Mouse (Mus musculus) forebrain, embryonic 16.5 days (tissue): Measurements from ENCODE around the gene A730061H03Rik. TPM values are rescaled to one million over a fixed set of nuclear protein-coding genes. Genes with fewer than 3 reads are reported as not detected.

ENCODE experiments used
- ATAC-seq: fragments of 200-750 bp; cut with Nextera tagmentation; 2 replicates; pipeline ENCODE4 v1.8.0; 2017; ENCODE audit warnings: mild to moderate bottlenecking, moderate library complexity
- H3K27ac ChIP-seq: fragments of 300-500 bp; sonication (generic); 2 replicates; pipeline ENCODE4 v1.5.1; 2014; ENCODE audit warnings: low read length, control low read depth
- H3K27me3 ChIP-seq: fragments of 300-500 bp; sonication (generic); replicated peaks from 2 replicates; pipeline ENCODE4 v1.6.1; 2014; ENCODE audit warnings: low read length; ENCODE audit not compliant: control insufficient read depth, insufficient read depth
- H3K36me3 ChIP-seq: fragments of 300-500 bp; sonication (generic); 2 replicates; pipeline ENCODE4 v1.6.1; 2014; ENCODE audit not compliant: control insufficient read depth, insufficient read depth
- H3K4me1 ChIP-seq: fragments of 300-500 bp; sonication (generic); replicated peaks from 2 replicates; pipeline ENCODE4 v1.6.1; 2014; ENCODE audit warnings: low read length; ENCODE audit not compliant: control insufficient read depth, insufficient read depth
- H3K4me2 ChIP-seq: fragments of 300-500 bp; sonication (generic); 2 replicates; pipeline ENCODE4 v1.6.1; 2014; ENCODE audit warnings: mild to moderate bottlenecking, low read length, control low read depth
- H3K4me3 ChIP-seq: fragments of 300-500 bp; sonication (generic); replicated peaks from 2 replicates; pipeline ENCODE4 v1.5.1; 2014; ENCODE audit warnings: mild to moderate bottlenecking, low read length, control low read depth
- H3K9ac ChIP-seq: fragments of 300-500 bp; sonication (generic); replicated peaks from 2 replicates; pipeline ENCODE4 v1.6.1; 2014; ENCODE audit warnings: low read depth, low read length, control low read depth
- H3K9me3 ChIP-seq: fragments of 300-500 bp; sonication (generic); 2 replicates; pipeline ENCODE4 v1.6.1; 2016; ENCODE audit warnings: low read length; ENCODE audit not compliant: control insufficient read depth
- WGBS: fragments of 180-500 bp; shearing (Covaris S2); extraction: QIAGEN DNeasy Blood & Tissue Kit; methylation state at CpG from one replicate; pipeline ENCODE4 v1.1.7; 2014; 5-methylcytosine and 5-hydroxymethylcytosine counted together
- polyA plus RNA-seq: library from polyadenylated mRNA; unstranded; fragments of >200 nt; fragmentation: Nextera tagmentation; extraction: Ambion mirVana; gene quantifications from 2 replicates; pipeline ENCODE4 v1.2.1, GENCODE M21; 2015

The A730061H03Rik gene
- polyA plus RNA-seq, 1 experiment from 2014 or later: 0.63 TPM

GRCm38 (mm10) chr14:55596036-55596690 is 36.0 kb upstream of the A730061H03Rik start:
- no peaks in the 10 kb centered on the region for H3K9me3 ChIP-seq
- WGBS: 80% methylated on average over 13 of the region's 13 CpGs
- ATAC-seq: no peak
- no peak overlapping the region for H3K4me2 ChIP-seq
- no peak overlapping the region for H3K9ac ChIP-seq
- H3K4me1 ChIP-seq: peaks cover 19% of the 10 kb centered on the region
- H3K4me3 ChIP-seq: no peak overlapping the region
- H3K27me3 ChIP-seq: no peaks in the 10 kb centered on the region
- H3K27ac ChIP-seq: no peak overlapping the region
- peaks cover 31% of the 10 kb centered on the region for H3K36me3 ChIP-seq

- Histone ChIP-seq H3K27me3 (no peaks in the 10 kb centered on the region), H3K4me3 (peak overlapping the region; percentile 95), H3K4me1 (peaks cover 27% of the 10 kb centered on the region), H3K36me3 (peaks cover 19% of the 10 kb centered on the region), H3K9me3 (no peaks in the 10 kb centered on the region), H3K9ac (peak overlapping the region; percentile 90), H3K27ac (no peak overlapping the region), H3K4me2 (peak overlapping the region; percentile 91)
- 8% methylated on average over 16 of the region's 16 CpGs for WGBS
- no peak for ATAC-seq
Measured at GRCm38 (mm10) chr14:55592226-55592625, 32.0 kb upstream of the A730061H03Rik start.

GRCm38 (mm10) chr14:55591331-55591891 is 31.2 kb upstream of the A730061H03Rik start, which contains the start of gene Rnf31:
Gene Rnf31, plus strand, starts transcription at chr14:55591708.
- Histone ChIP-seq H3K4me1 (peaks cover 27% of the 10 kb centered on the region), H3K9ac (peak within 1 kb of the TSS; percentile 90), H3K36me3 (peaks cover 14% of the 10 kb centered on the region), H3K27me3 (no peaks in the 10 kb centered on the region), H3K9me3 (no peaks in the 10 kb centered on the region), H3K27ac (peak within 1 kb of the TSS; percentile 96), H3K4me3 (peak within 1 kb of the TSS; percentile 95), H3K4me2 (peak within 1 kb of the TSS; percentile 91)
- ATAC-seq: peak; percentile 90
- WGBS: 0% methylated on average over 33 of the region's 33 CpGs

GRCm38 (mm10) chr14:55590748-55591330 is 30.6 kb upstream of the A730061H03Rik start, which contains the start of gene Psme2:
Gene Psme2, minus strand, starts transcription at chr14:55591113.
- ATAC-seq: peak; percentile 96
- Histone ChIP-seq H3K27me3 (no peaks in the 10 kb centered on the region), H3K27ac (peak within 1 kb of the TSS; percentile 96), H3K4me1 (peaks cover 27% of the 10 kb centered on the region), H3K4me3 (peak within 1 kb of the TSS; percentile 95), H3K4me2 (peak within 1 kb of the TSS; percentile 91), H3K9ac (peak within 1 kb of the TSS; percentile 90), H3K36me3 (peaks cover 8% of the 10 kb centered on the region), H3K9me3 (no peaks in the 10 kb centered on the region)
- WGBS: under 1% methylated on average over 22 of the region's 22 CpGs

- H3K27ac ChIP-seq: peak overlapping the region; percentile 96; the same call in 1 of the 2 replicates
- ATAC-seq: no peak
- H3K36me3 ChIP-seq: peaks cover 2% of the 10 kb centered on the region; the same call in 1 of the 2 replicates
- H3K4me3 ChIP-seq: peak overlapping the region; percentile 95
- H3K27me3 ChIP-seq: no peaks in the 10 kb centered on the region
- H3K9me3 ChIP-seq: no peaks in the 10 kb centered on the region
- peaks cover 31% of the 10 kb centered on the region for H3K4me1 ChIP-seq
- 89% methylated on average over 11 of the region's 11 CpGs for WGBS
- peak overlapping the region; percentile 90 for H3K9ac ChIP-seq
- H3K4me2 ChIP-seq: peak overlapping the region; percentile 91
Measured at GRCm38 (mm10) chr14:55589771-55590448, 29.7 kb upstream of the A730061H03Rik start.

- H3K4me1 ChIP-seq: peaks cover 37% of the 10 kb centered on the region
- H3K4me2 ChIP-seq: no peak overlapping the region
- no peak for ATAC-seq
- H3K4me3 ChIP-seq: no peak overlapping the region
- 94% methylated on average over 5 of the region's 5 CpGs for WGBS
- peaks cover 2% of the 10 kb centered on the region; the same call in 1 of the 2 replicates for H3K36me3 ChIP-seq
- H3K9me3 ChIP-seq: no peaks in the 10 kb centered on the region
- no peak overlapping the region for H3K27ac ChIP-seq
- H3K27me3 ChIP-seq: no peaks in the 10 kb centered on the region
- no peak overlapping the region for H3K9ac ChIP-seq
Measured at GRCm38 (mm10) chr14:55589271-55589670, 29.1 kb upstream of the A730061H03Rik start.

GRCm38 (mm10) chr14:55586149-55586548 is 25.9 kb upstream of the A730061H03Rik start:
- H3K27ac ChIP-seq: no peak overlapping the region
- H3K9me3 ChIP-seq: no peaks in the 10 kb centered on the region
- H3K36me3 ChIP-seq: peaks cover 2% of the 10 kb centered on the region; the same call in 1 of the 2 replicates
- H3K9ac ChIP-seq: no peak overlapping the region
- H3K4me3 ChIP-seq: no peak overlapping the region
- WGBS: 95% methylated on average over 2 of the region's 2 CpGs
- ATAC-seq: no peak
- no peaks in the 10 kb centered on the region for H3K27me3 ChIP-seq
- peaks cover 18% of the 10 kb centered on the region for H3K4me1 ChIP-seq
- H3K4me2 ChIP-seq: no peak overlapping the region

GRCm38 (mm10) chr14:55585566-55585960 is 25.4 kb upstream of the A730061H03Rik start:
- H3K4me2 ChIP-seq: peak overlapping the region; percentile 56
- H3K36me3 ChIP-seq: peaks cover 2% of the 10 kb centered on the region; the same call in 1 of the 2 replicates
- WGBS: 67% methylated on average over 6 of the region's 6 CpGs
- no peak overlapping the region for H3K9ac ChIP-seq
- no peak overlapping the region for H3K27ac ChIP-seq
- no peak for ATAC-seq
- H3K4me1 ChIP-seq: peaks cover 17% of the 10 kb centered on the region
- no peaks in the 10 kb centered on the region for H3K27me3 ChIP-seq
- no peaks in the 10 kb centered on the region for H3K9me3 ChIP-seq
- H3K4me3 ChIP-seq: no peak overlapping the region; the same call in 1 of the 2 replicates
